Mouse (Mus musculus): ENCODE measurements around the gene Nr1h5.

The Nr1h5 gene

GRCm38 (mm10) chr3:102964033-102964432, at the start of gene Nr1h5:
Gene Nr1h5, minus strand, starts transcription at chr3:102964133.
- no peak for DNase-seq (ENCODE audit: extremely low read depth, insufficient read length, low spot score)

GRCm38 (mm10) chr3:103001595-103001994, 37.7 kb upstream of the Nr1h5 start:
- DNase-seq (ENCODE audit: extremely low read depth, insufficient read length, low spot score): no peak

GRCm38 (mm10) chr3:102997591-102997990, 33.7 kb upstream of the Nr1h5 start:
- DNase-seq (ENCODE audit: extremely low read depth, insufficient read length, low spot score): no peak

GRCm38 (mm10) chr3:102997036-102997435, 33.1 kb upstream of the Nr1h5 start:
- no peak for DNase-seq (ENCODE audit: extremely low read depth, insufficient read length, low spot score)

- DNase-seq (ENCODE audit: extremely low read depth, insufficient read length, low spot score): peak; percentile 94
Measured at GRCm38 (mm10) chr3:102995605-102996321, 31.8 kb upstream of the Nr1h5 start, which contains the start of gene Sike1. Gene Sike1, plus strand, starts transcription at chr3:102995708.

GRCm38 (mm10) chr3:102995233-102995604, 31.3 kb upstream of the Nr1h5 start:
- DNase-seq (ENCODE audit: extremely low read depth, insufficient read length, low spot score): no peak

GRCm38 (mm10) chr3:102992936-102993335, 29.0 kb upstream of the Nr1h5 start:
- DNase-seq (ENCODE audit: extremely low read depth, insufficient read length, low spot score): peak; percentile 32

- no peak for DNase-seq (ENCODE audit: extremely low read depth, insufficient read length, low spot score)
Measured at GRCm38 (mm10) chr3:102991041-102991440, 27.1 kb upstream of the Nr1h5 start.

GRCm38 (mm10) chr3:102980349-102980736, 16.4 kb upstream of the Nr1h5 start:
- DNase-seq (ENCODE audit: extremely low read depth, insufficient read length, low spot score): no peak

- no peak for DNase-seq (ENCODE audit: extremely low read depth, insufficient read length, low spot score)
Measured at GRCm38 (mm10) chr3:102979550-102980348, 15.8 kb upstream of the Nr1h5 start.

GRCm38 (mm10) chr3:102976906-102977305, 13.0 kb upstream of the Nr1h5 start:
- no peak for DNase-seq (ENCODE audit: extremely low read depth, insufficient read length, low spot score)

GRCm38 (mm10) chr3:102970508-102970907, 6.6 kb upstream of the Nr1h5 start:
- DNase-seq (ENCODE audit: extremely low read depth, insufficient read length, low spot score): no peak

GRCm38 (mm10) chr3:102970067-102970466, 6.1 kb upstream of the Nr1h5 start:
- no peak for DNase-seq (ENCODE audit: extremely low read depth, insufficient read length, low spot score)

GRCm38 (mm10) chr3:102955596-102955995, 8.3 kb downstream of the Nr1h5 start:
- DNase-seq (ENCODE audit: extremely low read depth, insufficient read length, low spot score): no peak

GRCm38 (mm10) chr3:102955143-102955542, 8.8 kb downstream of the Nr1h5 start:
- no peak for DNase-seq (ENCODE audit: extremely low read depth, insufficient read length, low spot score)

- no peak for DNase-seq (ENCODE audit: extremely low read depth, insufficient read length, low spot score)
Measured at GRCm38 (mm10) chr3:102954476-102954875, 9.5 kb downstream of the Nr1h5 start.

- DNase-seq (ENCODE audit: extremely low read depth, insufficient read length, low spot score): no peak
Measured at GRCm38 (mm10) chr3:102946861-102947260, 17.1 kb downstream of the Nr1h5 start.

GRCm38 (mm10) chr3:102946312-102946711, 17.6 kb downstream of the Nr1h5 start:
- DNase-seq (ENCODE audit: extremely low read depth, insufficient read length, low spot score): no peak

GRCm38 (mm10) chr3:102938100-102938499, 25.8 kb downstream of the Nr1h5 start:
- no peak for DNase-seq (ENCODE audit: extremely low read depth, insufficient read length, low spot score)

GRCm38 (mm10) chr3:102935451-102936354, 28.2 kb downstream of the Nr1h5 start, which contains the start of gene Sycp1:
Gene Sycp1, minus strand, starts transcription at chr3:102936100.
- DNase-seq (ENCODE audit: extremely low read depth, insufficient read length, low spot score): peak; percentile 18

GRCm38 (mm10) chr3:102899136-102899535, 64.8 kb downstream of the Nr1h5 start:
- peak; percentile 45 for DNase-seq (ENCODE audit: extremely low read depth, insufficient read length, low spot score)
